Mouse (Mus musculus): ENCODE data around the gene Gna11.
A peak's percentile ranks its signal among the peaks of the same experiment; 100 is the strongest.

The Gna11 gene

DNA sequence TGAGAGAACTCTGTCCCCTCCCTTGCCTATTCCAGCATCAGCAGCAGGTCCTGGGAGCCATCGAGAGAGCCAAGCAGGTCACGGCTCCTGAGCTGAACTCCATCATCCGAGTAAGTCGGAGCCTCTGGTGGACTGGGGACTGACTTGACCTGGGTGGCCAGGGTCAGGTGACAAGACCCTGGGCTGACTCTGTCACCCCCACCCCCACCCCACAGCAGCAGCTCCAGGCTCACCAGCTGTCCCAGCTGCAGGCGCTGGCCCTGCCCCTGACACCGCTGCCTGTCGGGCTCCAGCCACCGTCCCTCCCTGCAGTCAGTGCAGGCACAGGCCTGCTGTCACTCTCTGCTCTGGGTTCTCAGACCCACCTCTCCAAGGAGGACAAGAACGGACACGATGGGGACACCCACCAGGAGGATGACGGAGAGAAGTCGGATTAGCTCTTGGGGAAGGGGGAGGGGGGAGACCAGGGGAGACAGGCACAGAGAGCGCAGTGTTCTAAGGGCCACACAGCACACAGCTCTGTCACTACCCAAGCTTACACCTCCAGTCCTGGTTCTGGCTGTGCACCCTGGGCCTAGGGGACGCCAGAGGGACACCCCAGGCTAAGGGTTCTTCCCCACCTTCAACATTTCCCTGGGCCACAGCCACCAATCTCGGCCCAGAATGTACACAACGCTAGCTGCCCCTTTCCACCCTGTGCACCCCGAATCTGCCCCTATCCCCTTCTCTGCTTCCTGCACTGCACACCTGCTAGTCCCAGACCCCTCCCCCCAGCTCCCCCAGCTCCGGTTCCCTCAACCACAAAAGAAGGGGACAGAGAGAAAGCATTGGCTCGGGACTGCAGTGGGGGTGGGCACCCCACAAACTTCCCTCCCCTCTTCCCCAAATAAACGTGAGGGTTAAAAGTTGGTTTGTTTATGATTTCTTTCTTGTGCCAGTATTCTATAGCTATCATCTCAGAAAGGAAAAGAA, 20.6 kb upstream of the Gna11 start:
- DNase-seq = no peak

DNA sequence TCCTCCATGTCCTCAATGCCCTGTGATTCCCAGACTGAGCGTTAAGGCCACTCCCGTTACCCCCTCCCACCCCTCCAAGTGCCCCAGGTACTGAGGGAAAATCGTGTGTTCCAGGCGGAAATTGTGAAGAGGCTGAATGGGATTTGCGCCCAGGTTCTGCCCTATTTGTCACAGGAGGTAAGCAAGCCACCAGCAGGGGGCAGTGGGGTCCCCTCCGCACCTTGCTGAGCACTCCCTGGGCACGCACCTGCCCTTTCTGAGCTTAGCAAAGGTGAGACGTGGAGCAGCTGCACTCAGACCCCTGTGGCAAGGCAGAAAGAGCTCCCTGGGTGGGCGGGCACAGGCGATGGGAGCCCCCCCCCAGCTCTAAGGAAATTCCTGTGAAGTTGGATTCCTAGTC, 19.7 kb upstream of the Gna11 start:
- peak; percentile 83 for DNase-seq

DNA sequence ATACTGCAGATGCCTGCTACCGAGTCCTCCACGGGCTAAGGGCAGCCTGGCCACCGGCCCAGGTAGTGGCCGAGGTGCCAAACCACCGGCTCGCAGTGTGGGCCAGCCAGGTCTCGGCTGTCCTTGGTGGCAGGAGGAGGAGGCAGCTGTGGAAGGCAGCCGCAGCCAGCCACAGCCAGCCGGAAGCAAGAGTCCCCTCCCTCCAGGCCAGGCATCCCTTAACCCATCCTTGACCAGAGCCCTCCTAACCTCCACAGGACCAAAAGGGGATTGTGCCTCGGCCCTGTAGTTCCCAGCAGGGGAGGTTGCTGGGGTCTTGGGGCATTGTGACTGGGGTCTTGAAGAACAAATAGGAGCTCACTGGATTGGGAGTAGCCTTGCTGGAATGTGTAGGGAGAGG, 19.2 kb upstream of the Gna11 start:
- peak; percentile 74 for DNase-seq

DNA sequence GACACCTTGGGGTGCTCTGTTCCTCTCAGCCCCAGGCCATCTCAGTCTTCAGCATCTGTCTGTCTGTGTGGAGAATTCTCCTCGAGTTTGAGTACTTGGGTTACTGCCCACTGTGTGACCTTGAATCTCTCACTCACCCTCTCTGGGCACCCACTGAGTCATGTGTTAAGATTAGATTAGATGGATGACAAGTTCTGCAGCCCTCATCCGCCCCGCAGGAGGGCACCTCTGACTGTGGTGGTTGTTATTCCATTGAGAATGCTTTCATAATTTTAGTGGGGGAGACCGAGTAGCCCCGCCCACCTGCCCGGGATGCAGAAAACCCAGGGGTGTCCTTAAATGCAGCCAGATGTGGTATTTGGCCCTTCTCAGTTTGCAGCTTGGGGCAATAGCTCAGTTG, 18.5 kb upstream of the Gna11 start:
- DNase-seq = no peak

DNA sequence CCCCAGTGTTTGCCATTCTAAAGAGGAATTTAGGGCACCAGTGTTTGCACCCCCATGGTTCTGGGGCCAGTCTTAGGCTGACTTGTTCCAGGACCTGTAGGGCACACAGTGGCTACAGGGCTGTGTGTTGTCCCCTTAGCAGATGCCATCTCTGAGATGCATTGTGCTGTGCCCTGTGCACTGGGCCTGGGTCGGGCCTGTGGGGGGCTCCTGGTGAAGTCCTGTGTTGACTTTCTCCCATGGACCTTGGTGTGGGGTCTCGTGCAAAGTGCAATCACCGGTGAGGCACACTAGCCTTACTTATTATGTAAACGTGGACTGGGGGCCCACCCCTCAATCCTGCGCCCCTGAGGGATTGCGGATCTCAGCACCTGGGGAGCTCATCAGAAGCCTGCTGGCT, 17.4 kb upstream of the Gna11 start:
- no peak for DNase-seq

DNA sequence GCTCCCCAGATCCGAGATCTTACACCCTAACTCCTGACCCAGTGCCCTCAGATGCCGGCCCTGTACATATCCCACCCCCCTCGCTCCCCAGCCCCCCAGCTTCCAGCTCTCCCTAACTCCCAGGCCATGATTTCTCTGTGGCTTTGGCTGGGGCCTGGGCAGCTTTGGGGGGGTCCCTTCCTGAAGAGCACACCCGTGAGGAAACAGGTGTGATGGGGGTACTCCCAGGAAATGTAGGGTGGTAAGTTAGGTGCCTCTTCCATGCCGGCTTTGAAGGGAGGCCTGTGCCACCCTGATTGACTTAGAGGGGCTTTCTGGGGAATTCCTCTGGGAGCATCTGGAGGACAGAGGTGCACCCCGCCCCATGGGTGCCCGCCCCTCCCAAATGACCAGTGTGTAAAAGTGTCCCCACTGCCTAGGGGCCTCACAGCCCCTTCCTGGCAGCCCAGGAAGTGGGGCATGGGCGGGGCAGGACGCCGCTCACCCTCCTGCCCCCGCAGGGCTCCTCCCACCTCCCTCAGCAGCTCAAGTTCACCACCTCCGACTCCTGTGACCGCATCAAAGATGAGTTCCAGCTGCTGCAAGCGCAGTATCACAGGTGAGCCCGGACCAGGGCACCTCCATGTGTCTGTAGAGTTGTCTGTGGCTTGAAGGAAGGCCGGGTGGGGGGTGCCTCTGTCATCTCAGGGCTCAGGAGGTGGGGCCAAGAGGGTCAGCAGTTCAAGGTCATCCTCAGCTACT, 15.9 kb upstream of the Gna11 start:
- peak; percentile 74 for DNase-seq

DNA sequence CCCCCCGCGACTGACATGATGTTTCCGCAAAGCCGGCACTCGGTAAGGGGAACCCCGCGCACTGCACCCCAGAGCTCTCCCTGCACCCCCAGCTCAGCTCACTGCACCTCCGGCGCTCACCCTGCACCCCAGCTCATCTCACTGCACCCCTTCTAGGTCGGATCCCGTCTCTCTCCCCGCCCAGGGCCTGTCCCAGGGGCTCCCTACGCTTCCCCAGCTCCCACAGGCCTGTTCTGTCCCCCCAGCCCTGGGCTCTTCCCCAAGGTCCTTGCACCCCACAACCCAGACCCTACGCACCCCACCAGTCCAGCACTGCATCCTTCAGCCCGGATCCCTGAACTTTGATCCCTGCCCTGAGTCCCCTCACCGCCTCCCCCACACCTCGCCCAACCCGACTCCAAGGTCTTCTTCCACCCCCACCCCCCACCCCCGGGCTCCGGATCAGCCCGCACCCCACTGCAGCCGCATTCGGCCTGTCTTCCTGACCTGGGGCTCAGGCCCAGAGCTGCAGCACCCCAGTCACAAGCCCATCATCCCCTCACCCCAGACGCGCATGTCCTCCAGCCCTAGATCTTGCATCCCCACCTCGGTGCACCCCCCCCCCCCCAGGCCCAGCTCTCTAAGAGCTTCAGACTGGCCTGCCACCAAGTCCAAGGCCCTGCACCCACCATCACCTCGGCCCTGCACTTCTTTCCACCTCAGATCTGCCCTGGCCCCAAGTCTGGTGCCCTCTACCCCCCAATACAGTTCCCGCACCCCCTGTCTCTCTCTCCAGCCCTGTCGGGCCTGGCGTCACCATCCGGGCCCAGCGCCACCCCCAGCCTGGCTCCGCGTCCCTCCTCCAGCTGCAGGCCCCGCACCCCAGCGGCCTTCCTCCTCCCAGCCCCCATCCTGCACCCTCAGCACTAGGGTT, 14.9 kb upstream of the Gna11 start:
- DNase-seq = peak; percentile 80

DNA sequence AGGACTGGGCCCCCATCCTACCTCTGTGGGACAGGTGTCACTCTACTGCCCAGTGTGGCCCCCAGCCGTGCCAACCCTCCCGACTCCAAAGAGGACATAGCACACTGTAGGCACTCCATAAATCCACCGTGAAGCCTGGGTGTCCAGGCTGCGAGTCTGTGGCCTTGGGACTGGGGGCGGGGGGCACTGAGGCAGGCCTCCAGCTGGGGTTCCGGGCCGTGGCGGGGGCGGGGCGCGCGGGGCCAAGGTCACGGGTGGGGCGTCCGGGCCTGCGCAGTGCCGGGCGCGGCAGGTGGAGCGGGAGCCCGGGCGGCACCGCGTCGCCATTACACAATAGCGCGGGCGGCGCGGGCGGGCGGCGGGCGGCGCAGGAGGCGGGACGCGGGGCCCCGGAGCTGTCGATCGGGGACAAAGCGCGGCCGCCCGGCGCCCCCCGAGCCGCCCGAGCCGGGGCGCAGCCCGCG, 14.2 kb upstream of the Gna11 start, which contains the start of gene Aes:
TSS of gene Aes (plus strand) at position 326 of the 464 bp plus-strand sequence.
- peak; percentile 85 for DNase-seq

DNA sequence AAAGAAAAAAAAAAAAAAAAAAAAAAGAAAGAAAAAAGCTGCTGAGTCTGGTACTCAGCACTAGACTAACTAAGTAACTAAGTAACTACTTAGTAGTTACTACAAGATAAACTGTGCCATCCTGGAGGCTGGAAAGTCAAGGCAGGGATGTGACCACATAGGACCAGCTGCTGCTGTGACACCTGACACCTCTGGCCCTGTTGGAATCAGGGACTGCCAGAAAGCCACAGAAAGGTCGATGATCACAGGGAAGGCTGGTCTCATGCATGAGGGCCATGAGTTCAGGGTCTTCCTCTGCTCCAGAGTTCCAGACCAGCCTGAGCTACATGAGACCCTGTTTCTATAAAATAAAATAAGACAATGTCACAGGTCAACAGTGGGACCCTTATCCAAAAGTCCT, 12.5 kb upstream of the Gna11 start:
- DNase-seq = no peak

DNA sequence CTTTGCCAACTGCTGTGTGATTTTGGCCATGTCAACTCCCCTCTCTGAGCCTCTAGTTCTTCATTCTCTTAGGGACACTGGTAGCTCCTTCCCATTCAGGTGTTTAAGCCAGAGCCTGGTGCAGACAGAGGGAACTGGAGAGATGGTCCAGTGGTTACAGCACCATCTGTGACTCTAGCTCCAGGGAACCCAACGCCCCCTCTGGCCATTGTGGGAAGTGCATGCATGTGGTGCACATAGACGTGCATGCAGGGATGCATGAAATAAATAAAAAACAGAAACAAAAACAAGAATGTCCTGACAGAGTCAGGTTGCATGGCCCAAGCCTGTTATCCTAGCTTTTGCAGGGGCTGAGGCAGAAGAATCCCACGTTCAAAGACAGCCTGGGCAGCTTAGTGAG, 11.3 kb upstream of the Gna11 start:
- peak; percentile 37 for DNase-seq

DNA sequence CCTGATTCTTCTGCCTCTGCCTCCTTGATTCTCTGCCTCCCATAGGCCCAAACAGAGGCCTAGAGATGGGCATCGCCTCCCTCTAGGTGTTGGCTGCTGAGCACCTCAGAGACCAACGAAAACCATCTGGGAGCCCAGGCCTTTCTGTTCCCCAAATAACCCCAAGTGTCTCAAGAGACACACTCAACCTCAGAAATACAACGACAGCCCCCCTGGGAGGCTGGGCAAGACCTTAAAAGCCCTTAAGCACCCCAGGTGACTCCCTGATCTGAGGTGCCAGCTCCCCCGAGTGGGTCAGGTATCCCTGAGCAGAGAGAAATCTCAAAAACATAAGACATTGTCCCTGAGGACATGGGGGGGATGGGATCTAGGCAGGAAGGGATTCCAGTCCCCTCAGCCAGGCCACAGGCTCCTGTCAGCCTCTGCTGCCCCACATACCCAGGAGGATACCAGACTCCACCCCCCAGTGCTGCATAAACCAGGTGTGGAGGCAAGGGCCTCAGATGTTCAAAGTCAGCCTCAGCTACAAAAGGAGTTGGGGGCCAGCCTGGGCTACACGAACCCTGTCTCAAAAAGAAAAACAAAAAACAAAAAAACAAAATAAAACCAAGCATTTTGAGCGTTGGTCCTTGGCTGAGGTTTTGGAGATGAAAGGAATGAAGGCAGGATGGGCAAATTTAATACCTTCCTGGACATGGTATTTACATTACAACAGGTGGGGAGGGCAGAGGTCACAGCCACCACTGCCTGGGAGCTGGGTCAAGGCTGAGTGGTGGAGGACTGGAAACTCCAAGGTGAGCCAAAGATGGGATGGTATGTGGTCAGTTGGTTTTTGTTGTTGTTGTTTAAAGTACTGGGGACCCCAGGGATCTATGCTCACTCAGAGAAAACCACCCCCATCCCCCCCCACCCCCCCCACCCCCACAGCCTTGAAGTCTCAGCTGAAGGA, 9.1 kb upstream of the Gna11 start:
- DNase-seq = peak; percentile 30

DNA sequence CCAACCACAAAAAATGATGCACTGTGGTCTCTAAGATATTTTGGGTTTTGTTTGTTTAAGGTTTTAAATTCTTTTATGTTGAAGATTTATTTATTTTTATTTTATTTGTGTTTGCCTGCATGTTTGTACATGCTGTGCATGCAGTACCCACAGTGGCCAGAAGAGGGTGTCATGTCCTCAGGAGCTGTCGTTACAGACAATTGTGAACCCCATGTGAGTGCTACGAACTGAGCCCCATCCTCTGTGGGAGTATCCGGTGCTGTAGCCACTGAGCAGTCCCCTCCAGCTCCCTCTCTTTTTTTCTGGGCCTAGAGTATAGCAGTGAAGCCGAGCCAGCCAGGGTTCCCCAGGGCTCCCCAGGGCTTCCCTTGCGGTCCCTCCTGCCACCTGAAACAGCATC, 8.2 kb upstream of the Gna11 start:
- peak; percentile 47 for DNase-seq

DNA sequence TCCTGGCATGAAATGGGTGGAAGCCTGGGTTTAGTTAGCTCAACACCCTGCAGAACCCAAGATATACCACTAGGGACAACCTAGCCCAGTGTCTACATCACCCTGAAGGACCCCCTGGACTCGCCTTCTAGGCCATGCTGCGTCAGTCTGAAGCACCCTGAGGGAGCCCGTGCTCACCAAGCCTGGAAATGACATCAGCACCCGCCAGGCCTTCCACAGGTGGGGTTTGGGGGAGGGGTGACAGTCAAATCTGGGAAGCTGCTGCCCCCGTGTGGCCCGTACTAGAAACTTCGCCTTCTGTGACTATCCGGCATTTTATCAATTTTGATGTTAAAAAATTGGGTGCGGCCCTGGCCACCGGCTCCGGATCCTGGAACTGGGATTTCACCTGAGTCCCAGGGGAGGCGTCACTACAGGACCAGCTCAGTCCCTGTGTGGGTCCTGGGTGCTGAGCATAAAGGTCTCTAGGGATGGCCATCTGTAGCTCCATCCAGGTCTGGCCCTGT, 6.7 kb upstream of the Gna11 start:
- DNase-seq = peak; percentile 83

DNA sequence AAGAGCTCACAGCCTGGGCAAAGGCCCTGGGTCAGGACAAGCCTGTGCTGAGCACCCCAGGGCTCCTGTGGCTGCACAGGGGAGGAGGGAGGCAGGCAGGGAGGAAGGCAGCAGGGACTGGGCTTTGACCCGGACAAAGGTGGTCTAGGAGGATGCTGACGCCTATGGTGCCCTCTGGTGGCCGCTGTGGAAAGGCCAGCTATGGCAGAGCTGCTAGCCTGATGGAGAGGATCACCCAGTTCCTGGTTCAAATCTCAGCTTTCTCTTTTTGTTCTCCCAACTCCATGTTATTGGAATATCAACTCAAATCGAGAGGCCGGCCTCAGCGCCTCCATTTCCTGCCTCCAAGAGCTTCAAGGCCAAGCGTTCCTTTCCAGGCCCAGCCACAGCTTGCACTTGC, 5.3 kb upstream of the Gna11 start:
- peak; percentile 58 for DNase-seq

DNA sequence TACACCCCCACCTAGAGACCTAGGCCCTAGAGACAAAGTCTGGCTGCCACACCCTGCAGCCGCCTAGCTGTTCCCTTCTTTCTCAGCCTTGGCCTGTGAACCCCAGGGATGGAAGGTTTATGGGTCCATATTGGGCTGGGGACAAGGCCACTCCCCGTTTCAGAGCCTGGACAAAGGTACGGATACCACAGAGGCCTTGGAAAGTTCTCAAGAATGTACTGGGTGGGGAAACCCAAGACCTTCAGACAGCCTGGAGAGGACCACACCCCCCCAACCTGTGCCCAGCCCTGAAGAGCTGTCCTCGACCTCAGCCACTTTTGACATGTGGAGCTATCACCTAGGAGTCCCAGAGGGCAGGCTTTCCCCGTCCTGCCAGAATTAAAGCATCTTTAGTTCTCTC, 4.0 kb upstream of the Gna11 start:
- no peak for DNase-seq

DNA sequence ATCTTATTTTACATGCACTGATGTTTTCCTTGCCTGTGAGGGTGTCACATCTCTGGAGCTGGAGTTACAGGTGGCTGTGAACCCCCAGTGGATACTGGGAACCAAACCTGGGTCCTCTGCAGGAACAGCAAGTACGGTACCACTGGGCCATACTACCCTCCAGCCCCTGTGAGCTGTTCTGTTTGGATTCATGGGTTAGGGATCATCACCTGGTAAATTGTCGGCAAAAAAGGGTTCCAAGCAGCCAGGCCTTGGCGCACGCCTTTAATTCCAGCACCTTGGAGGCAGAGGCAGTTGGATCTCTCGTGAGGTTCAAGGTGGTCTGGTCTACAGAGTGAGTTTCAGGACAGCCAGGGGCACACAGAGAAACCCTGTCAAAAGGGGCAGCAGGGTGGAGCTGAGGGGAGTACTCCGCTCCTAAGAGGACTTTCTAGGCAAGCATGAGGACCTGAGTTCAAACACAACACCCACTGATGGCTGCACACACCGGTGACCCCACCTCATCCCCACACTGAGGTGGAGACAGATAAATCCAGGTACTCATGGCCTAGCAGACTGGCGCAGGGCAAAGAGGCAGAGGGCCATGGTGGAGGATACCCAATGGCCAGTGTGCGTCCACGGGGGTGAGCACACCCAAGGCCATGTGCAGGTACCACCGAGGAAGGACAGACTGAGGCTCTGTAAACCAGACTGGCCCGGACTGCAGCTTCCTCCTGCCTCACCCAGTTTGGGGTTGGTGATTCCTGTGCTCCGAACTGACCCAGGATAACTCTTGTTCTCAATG, 2.0 kb upstream of the Gna11 start:
- no peak for DNase-seq

DNA sequence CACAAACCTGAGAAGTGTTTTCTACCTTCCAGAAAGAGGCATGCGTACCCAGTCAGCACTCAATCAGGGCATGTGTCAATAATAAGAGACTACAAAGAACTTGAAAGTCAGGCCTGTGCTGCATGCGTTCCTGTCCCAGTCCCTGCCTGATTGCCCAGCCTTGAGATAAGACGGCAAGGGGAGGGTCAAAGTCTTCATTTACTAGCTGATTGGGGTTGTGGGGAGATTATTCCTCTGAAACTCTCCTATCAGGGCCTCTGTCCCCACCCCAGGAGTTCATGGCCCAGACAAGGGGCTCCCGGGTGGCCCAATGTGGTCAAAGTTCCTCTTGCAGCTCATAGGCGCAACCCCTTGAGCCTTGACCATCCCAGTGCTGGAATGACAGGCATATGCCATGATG, 1.3 kb upstream of the Gna11 start:
- DNase-seq = no peak

DNA sequence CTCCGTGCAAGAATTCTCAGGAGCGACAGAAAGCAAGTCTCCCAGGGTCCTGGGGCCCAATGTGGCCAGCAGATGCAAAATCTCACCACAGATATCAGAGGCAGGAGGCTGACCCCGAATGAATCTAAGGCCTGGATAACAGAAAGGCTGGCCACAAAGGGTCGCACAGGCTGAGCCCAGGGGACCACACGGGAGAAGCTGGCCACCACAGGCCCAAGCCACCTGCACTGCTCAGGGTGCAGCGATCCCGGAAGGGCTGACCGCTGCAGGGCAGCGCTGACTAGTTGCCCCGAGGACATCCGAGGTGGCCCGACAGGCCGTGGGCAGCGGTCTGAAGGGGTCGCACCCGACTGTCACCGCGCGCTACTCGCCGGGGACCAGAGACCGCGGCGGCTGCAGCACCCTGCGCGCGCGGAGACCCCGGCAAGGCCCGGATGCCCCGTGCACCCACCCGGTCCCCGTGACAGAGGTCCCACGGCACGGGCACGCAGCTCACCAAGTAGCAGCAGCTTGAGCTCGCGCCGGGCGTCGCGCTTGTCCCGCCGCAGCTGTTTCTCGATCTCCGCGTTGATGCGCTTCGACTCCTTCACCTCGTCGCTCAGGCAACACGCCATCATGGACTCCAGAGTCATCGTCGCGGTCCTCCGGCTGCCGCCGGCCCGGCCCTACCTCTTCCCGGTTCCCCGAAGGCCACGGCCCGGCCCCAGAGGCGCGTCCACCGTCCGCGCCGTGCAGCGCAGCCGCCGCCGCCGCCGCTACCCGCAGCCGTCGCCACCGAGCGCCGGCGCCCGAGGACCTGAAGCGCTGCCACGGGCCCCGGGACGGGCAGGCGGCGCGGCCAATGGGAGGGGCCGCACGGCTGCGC, 462 bp downstream of the Gna11 start:
- DNase-seq = no peak

DNA sequence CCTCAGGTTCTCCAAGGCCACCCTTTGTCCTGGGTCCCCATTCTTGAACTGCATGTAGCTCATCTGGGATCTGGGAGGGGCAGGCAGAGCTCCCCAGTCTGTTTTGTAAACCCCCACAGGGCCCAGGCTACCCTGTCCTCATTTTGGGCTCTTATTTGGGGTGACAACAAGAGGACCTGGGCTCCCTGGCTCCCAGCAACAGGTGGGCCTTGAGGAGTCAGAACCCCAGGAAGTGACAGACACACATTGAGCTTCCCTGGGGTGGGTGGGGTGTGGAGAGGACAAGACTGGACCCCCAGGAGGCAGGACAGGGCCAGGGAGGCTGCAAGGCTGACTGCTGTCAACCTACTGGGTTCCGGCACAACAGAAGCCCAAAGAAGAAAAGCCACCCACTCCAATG, 1.4 kb downstream of the Gna11 start:
- DNase-seq = peak; percentile 74

Measured in cerebellum, adult 11-12 months (tissue).